Mouse (Mus musculus): ENCODE data around the gene Boc.

The Boc gene

DNA sequence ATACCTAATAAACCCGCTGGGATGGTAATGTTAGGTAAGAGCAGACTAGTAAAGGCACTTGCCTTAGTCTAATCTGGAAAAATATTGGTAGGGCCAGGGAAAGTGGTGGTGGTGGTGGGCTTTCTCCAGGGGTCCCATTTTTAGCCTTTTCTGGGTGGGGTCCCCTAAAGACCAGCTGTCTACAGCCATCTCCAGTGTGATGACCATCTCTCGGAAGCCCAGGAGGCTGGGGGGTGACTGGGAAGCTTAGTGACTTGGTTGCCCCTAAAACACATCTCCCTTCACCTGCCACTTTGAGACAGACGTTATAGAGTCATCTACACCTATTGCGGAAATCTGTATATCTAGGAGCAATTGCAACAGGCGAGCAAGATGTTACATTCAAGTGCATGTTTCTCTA, 6.0 kb downstream of the Boc start:
- no peak for DNase-seq (ENCODE audit: low spot score in 2 of 2)

DNA sequence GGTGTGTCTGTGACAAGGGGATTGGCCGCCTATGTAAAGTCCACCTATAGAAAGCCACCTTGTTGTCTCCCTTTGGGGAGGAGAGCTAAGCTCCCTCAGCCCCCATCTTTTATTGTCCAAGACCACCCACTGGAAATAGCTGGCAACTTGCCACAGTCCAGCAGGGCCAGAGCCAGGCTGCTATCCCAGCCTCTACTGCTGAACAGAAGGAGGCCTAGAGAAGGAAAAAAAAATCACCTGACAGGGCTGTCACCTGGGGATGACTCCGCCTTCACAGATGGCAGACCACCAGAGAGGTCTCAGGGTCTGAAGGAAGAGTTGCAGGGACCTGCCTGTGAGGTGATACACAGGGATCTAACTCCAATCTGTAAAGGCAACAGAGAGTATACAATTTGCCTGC, 6.7 kb downstream of the Boc start:
- no peak for DNase-seq (ENCODE audit: low spot score in 2 of 2)

DNA sequence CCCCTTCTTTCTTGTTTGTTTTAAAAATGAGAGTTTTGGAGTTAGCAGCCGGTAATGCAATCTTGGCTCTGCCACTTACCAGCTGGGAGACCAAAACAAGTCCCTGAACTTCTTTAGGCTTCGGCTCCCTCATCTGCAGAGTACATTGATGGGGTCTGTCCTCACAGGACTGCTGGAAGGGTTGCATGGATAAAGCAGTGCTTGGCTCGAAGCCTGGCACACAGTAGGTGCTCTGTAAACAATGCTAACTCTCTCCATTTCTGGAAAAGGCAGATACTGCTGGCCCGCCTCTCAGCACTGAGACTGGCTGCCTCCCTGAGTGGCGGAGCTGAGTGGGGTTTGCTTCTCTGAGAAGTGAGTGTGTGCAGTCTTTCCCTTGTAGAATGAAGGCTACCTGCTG, 7.2 kb downstream of the Boc start:
- no peak for DNase-seq (ENCODE audit: low spot score in 2 of 2)

DNA sequence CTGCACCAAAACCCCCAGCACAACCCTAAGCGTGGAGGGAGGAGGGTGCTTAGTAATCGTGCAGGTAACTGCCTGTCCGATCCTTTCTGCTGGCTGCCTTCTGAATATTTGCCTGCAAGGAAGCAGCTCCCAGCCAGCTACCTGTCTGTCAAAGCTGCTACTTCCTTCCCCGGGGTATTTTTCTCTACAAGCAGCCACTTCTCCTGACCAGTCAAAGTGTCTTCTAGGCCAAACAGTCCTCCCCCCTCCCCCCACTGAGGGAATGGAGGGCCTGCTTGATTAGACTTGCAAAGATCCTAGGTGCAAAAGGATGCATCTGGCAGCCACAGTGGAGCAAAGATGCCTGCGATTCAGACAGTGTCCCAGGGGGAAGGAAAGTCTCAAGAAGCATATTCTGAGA, 7.9 kb downstream of the Boc start:
- no peak for DNase-seq (ENCODE audit: low spot score in 2 of 2)

DNA sequence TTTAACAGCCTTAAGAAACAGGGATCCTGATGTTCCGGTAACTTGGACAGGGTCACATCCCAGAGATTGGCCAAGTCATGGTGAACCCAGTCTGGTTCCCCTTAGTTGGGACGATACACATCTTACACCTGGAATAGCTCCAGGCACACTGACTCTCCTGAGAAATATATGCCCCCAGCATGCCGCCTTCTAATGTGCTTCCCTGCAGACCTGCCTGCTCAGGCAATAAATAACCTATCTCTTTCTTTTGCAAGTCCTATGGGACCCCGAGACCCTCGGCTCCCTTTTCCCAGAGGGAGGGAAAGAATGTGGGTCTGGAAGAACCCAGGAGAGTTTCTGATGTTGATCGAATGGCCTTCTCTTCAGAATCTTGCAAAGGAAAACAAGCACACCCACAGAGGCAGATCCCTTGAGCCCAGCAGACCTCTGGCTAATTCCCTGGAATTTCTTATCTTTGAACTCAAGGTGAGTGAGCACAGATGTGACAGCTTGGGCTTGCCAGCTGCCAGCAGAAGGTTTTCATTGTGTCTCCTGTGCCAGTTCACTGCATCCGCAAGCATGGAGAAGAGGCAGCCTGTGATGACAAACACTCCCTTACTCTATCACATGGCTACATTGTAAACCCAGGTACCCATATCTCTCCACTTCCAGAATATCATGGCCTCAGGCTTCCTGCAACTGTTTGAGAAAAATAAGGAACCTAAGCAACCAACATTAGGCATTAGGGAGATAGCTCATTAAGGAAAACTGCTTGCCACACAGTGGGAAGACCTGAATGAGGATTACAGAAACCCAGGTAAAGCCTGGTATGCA, 8.6 kb downstream of the Boc start:
- DNase-seq (ENCODE audit: low spot score in 2 of 2): no peak

DNA sequence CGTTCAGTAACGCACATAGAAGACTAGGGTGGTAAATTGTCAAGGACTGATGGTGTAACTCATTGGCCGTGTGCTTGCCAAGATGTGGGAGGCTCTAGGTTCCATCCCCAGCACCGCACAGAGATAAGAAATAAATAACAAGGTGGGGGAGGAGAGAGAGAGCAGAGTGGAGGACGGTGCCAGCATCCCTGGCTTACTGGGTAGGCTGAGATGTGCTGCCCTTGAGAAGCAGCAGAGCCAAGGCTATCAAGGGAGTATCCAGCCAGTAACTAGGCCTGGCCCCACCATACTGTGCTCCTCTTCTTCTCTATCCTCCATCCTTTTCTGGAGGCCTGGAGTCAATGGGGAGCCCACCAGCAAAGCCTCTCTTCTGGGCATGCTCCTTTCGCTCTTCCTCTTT, 9.3 kb downstream of the Boc start:
- DNase-seq (ENCODE audit: low spot score in 2 of 2): no peak

DNA sequence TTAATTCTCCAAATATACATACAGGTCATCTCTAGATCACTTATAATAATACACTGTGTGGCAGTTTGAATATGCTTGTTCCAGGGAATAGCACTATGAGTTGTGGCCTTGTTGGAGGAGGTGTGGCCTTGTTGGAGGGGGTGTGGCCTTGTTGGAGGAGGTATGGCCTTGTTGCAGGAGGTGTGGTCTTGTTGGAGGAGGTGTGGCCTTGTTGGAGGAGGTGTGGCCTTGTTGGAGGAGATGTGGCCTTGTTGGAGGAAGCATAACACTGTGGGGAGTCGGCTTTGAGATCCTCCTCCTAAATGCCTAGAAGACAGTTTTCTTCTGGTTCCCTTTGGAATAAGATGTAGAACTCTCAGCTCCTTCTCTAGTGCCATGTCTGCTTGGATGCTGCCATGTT, 10.7 kb downstream of the Boc start:
- no peak for DNase-seq (ENCODE audit: low spot score in 2 of 2)

DNA sequence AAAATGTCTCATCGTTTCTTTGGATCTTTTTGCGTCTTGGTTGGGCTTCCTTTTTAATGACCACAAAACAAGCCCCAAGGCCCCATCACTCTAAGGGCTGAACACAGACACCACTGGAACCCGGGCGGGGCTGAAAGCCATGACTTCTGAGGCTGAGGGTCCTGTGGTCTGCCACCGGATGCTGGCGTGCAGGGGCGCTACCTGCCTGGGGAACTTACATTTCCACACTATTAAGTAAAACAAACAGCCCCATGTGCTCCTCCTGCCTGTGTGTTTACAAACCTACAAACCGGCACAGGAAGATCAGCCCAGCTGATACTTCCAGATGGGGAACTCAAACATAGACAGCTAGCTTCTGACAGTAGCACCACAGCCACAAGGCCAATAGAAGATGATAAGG, 11.9 kb downstream of the Boc start:
- DNase-seq (ENCODE audit: low spot score in 2 of 2): no peak

DNA sequence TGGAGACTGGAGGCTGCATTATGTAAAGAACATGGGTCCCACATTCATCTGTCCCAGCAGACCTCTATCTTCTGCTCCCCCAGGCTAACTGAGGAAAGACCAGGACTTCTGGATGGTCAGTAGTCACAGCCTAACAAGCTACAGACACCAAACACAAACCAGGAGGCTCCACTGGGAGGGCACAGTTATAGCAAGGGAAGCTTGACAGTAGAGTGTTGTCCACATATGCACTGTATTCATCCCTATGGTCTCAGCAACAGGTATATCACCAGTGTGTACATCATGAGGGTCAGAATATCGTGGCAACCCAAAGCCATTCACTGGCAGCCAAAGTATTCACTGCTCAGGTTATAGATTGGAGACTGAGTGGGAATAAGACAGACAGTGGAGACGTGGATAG, 12.8 kb downstream of the Boc start:
- no peak for DNase-seq (ENCODE audit: low spot score in 2 of 2)

DNA sequence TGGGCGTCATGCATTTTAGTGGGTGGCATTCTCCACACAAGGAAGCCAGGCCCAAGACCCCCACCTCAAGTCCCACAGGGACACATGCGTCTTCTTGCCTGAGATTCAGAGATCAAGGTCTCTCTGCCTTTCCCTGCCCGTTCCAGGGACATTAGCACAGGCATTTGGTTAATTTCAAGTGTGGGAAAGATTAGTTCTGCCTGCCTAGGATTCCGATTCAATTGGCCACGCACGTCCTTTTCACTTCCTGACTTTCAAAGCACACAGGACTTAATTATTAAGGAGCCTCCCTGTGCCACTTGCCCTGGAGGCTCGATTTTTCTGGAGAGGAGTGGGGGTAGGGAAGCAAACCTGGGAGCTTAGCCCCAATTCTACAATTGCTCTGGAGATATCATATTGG, 13.5 kb downstream of the Boc start:
- DNase-seq (ENCODE audit: low spot score in 2 of 2): no peak

DNA sequence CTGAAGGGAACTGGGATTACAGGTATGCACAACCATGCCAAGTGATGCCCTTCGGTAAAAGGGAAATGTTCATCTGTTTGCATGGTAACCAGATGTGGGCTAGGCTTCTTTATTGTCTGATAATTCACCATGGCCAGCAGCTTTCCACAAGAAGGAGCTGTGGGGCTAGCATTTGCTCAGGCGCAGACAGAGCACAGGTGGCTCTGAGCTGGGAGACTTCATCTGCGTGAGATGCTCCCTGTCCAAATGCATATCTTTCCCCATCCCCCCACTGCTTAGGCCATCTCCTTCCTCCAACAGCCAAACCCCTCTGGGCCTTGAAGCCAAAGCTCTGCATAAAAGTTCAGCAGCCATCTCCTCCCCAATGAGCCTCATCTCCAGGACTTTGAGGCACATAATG, 15.6 kb downstream of the Boc start:
- DNase-seq (ENCODE audit: low spot score in 2 of 2): no peak

DNA sequence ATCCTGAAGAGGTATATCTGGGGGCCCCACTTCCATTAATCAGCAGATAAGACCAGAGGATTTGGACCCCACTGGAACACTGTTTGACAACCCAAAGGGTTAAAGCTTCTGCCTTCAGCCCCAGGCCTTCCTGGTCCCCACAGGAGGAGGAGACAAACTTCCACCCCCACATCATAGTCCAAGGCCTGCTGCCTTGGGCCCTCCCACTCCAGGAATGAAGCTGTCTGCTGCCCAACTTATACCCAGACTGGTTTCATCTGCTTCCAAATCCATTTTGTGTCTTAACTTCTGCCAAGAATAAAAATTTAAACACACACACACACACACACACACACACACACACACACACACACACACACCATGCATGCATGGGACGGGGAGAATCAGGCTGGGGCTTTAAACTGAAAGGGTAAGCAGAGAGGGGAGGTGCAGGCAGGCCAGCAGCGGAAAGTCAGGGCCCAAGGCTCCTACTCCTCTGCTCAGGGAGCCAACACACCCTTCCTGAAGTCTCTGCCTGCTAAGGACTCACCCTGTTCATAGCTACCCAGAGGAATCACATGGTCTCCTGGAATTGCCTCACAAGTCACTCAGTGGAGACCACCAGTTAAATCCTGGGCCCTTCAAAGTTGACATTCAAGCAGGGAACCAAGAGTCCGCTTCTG, 16.5 kb downstream of the Boc start:
- no peak for DNase-seq (ENCODE audit: low spot score in 2 of 2)

DNA sequence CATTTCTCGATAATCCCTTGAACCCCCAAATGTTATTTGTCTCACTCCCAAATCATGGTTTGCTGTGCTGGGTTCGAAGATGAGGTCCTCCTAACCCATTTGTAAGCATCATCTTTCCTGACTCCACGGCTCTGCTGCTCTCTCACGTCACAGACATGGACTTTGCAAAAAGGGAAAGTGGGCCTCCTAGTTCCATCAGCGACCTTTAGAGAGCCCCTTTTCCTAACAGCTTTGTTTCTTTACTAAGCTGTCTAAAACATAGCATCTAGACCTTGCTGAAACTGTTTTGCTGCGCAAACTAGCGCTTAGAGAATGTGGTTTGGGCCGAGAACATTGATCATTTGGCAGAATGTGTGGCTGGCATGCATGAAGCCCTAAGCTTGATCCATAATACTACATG, 19.1 kb downstream of the Boc start:
- DNase-seq (ENCODE audit: low spot score in 2 of 2): no peak

DNA sequence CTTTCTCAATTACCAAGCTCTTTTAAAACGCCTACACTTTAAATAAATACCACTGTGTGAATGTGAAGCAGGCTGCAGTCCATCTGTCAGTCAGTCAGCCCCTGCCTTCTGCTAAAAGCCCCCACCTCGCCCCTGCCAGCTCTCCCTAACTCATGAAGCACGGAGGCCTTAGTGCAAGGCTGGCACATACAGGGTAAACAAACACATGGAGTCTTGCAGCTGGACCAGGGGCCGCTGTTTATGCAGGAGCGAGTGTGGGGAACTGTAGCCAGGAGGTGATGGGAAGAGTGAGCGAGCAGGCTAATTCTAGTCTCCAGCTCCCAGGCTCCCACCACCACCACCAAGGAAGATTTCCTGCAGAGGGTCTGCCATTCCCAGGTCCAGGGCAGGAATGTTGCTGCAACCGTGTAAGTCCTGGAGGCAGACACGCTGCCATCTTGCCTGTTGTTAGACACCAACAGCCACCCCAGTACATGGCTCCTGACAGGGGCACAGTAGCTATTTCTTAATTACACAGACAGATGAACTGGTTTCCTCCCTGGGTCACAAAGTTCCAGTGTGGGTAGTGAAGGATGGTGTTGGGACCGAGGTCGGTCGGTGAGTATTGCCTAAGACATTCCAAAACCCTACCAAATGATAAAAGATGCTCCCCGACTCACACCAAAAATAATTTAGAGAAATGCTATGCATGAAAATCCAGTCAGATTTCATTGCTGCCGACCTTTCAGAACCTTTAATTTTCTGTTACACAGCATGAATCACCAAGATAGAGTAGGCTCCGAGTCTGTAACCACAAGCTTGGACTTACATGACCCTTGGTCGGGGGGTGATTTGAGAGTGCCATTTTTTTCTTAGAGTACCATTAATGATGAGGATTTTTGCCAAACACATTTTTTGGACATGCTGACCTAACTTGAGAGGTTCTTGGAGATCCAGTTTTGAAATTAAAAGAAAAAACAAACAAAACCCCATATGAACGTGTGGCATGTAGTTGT, 20.0 kb downstream of the Boc start:
- DNase-seq (ENCODE audit: low spot score in 2 of 2): no peak

DNA sequence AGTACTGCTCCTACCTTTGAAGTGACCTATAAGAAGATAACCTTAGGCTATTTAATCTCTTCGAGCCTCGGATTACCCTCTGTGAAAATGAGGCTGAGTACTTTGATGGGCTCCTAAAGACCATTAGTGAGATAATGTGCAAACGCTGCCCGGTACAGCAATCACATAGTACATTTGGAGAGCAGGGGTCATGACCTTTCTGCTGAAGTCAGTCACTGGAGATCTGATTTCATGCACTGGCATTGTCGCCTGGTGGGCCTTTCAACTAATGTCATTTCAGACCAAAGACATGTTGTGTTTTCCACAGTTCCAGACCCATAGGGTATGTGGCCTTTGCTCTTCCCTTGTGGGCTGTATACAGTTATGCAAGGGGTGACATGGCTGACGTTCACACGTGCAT, 24.6 kb downstream of the Boc start:
- no peak for DNase-seq (ENCODE audit: low spot score in 2 of 2)

DNA sequence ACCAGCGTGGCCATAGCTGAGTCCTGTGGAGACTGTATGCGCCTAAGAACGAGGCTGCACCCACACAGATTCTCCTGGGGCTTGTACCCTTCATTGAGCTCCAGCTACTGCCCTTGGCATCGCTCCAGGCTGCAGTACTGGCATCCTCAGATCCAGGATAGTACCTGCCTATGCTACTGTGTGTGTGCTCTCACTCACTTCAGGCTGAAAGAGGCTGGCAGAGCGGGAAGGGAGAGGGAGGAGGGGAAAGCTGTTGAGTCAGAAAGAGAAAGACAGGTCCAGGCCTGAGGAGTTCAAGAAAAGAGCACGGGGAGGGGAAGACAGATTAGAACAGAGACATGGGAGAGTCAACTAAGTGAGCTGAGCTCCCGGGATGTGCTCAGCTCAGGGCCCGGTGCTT, 25.2 kb downstream of the Boc start:
- no peak for DNase-seq (ENCODE audit: low spot score in 2 of 2)

DNA sequence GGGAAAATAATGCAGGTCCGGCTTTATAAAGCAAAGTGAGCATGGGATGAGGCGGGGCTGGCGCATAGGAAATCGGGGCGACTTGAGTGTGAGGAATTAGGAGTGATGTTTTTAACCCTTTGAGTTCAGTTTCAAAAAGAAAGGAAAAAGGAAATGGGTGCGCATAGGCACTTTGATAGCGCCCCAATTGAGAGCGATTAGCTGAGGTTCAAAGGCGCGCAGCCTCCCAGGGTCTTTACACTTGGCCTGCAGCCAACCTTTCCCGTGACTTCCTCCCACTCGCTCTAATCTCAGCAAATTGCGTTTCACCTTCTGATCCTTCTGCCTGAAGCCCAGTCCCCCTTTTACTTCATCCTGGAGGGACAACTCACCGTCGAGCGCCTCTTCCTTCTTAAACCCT, 25.8 kb downstream of the Boc start:
- DNase-seq (ENCODE audit: low spot score in 2 of 2): no peak

DNA sequence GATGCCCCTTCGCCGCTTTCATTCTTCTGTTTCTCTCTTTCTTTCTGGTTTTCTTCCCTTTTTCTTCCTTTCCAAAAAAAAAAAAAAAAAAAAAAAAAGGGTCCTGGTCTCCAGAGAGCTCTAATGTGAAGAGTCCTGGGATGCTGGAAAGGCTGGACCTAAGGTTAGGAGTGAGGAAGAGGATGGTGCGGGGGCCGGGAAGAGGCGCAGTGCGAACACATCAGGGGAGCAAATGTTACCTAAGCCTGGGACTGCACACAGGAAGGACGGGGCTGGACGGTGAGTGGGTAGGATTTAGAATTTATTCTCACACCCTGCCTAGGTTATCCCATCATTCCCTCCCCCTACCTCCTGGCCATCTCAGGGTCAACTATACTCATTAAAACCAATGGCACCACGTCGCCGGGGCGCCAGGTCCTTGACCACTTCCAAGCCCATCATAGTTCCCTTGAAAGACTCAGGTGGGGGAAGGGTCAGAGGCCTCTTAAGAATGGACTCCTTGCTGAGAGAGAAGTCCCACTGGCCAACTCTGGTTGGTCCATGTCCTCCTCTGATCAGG, 27.4 kb downstream of the Boc start:
- DNase-seq (ENCODE audit: low spot score in 2 of 2): no peak

DNA sequence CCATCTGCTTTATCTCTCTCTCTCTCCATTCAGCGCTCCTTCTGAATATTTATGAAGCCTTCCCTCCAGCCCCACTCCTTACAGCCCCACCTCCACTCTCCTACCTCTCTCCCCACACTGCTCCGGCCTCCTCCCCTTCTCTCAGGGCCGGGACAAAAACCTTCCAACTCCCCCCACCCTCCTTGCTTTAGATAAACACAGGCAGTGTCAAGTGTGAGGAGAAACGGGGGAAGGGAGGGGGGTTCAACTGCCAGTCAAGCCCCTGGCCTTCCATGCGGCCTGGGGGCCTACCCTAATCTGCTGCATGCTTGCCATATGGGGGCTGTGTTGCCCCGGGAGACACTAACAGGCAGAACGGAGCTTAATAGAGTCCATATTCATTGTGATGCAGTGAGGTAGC, 27.9 kb downstream of the Boc start:
- no peak for DNase-seq (ENCODE audit: low spot score in 2 of 2)

DNA sequence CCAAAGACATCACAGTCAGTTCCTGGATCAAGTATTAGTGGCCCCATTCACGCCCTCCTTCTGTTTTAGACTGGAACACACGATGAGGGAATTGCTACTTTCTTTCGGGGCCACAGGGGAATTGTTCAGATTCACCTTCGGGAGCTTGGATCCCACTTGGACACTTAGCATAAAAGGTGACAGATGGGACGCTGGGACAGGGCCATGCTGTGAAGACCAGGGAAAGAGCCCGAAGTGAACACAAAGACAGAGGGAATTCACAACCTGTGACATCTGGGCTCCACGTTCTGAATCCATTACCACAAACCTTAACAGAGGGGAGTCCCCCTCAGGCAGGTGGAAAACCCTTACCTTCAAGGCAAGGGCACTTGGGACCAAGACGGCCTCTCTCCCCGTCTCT, 28.5 kb downstream of the Boc start:
- no peak for DNase-seq (ENCODE audit: low spot score in 2 of 2)

DNA sequence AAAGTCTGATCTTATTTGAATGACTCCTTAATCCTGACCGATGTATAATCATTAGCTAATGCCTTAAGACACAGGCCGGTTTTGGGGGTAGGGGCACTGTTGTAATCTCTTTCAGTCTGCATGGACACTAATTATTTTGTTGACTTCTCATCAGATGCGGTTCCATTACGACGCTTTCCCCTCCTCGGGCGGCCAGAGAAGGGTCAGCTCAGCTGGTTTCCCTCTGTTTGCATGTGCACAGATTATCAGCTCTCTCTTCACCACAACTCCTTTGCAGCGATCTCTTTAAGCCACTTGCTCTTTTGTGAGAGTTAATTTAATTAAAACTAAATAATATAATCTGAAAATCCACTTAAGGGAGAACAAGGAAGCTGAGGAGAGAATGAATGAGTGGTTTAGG, 29.0 kb downstream of the Boc start:
- no peak for DNase-seq (ENCODE audit: low spot score in 2 of 2)

DNA sequence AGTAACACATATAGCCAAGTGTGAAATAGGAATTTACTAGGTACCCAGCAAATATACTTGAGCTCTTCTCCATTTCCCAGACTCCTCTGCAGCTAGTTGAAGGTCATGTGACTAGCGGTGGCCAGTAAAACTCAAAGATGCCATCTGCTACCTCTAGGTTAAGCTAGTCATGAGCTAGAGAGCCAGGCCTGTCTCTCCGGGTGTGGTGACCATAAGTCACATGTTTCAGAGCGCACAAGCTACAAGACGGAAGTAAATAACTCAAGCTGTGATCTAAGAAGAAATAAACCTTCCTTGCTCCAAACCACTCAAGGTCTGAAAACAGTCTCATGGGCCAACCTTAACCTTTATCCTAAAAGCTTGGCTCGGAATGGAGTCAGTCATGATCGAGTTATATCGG, 29.7 kb downstream of the Boc start:
- DNase-seq (ENCODE audit: low spot score in 2 of 2): no peak

Data from frontal cortex, postnatal 14 days (tissue).